Mouse (Mus musculus) gastrocnemius, postnatal 10 days (tissue): ENCODE data around the gene Diablo. TPM values are rescaled to one million over a fixed set of nuclear protein-coding genes. Genes with fewer than 3 reads are reported as not detected.
A peak's percentile ranks its signal among the peaks of the same experiment; 100 is the strongest.
"Not testable (repeated sequence)": the region's sequence is repeated elsewhere in the genome, so short reads cannot be mapped to it uniquely, and the experiment has no call there.

ENCODE experiments used
- DNase-seq: peaks from one replicate; pipeline ENCODE4 v3.0.0; 2021; ENCODE audit warnings: mixed read lengths
- long read RNA-seq, 2 experiments: library from polyadenylated mRNA; stranded (forward); transcript quantifications; one replicate each; pipeline ENCODE4 v2.0.0; 2021
- total RNA-seq, 2 experiments: library from RNA; stranded (reverse); gene quantifications; 2 replicates each; pipeline ENCODE4 v1.2.3; 2021

The Diablo gene
- 10 to 100 TPM; 36.9 to 38.8 TPM for total RNA-seq
- long read RNA-seq, experiment 1, transcript Diablo-203 (6 exons, 1,576 nt): major isoform, 108 of 118 reads
- long read RNA-seq, experiment 1, partial matches to known transcripts: 2 of 118 reads
- long read RNA-seq, experiment 1, other reads (novel, unspliced or antisense): 7 of 118 reads
- long read RNA-seq, experiment 2, transcript Diablo-203 (6 exons, 1,576 nt): major isoform, 106 of 115 reads
- long read RNA-seq, experiment 2, partial matches to known transcripts: 1 of 115 reads
- long read RNA-seq, experiment 2, other reads (novel, unspliced or antisense): 8 of 115 reads

DNA sequence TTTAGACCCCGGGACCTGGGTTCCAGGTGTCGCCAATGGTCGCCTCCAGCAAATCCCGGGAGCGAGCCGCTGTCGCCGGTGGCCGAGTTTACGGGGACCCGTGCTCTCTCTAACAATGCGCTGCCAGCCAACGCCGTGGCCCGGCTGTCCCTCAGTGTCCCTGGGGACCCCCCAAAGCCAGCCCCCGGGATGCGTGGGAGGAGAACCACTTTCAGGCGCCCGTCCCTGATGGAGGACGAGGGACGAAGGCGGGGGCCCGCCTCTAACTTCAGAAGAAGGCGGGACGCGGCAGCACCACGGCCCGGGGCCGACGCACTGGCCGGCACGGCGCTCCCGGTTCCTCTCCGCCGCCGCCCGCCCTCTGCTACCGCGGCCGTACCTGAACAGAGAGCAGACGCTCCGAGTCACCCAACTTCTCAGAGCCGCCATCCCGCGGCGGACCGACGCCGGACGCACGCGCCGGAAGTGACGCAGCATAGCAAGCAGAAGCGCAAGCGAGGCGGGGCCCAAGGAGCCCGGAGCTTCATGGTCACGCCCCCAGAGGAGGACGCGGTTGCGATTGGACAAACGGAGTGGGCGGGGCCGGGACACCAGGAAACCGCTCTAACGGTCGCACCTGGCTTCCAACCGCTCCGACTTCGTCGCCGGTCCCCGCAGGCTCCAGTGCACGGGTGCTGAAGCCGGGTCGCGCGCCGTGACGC lies at the start of gene Diablo:
Diablo (minus strand) TSS at position 485 of the 701 bp plus-strand sequence.
- DNase-seq: peak; percentile 98

DNA sequence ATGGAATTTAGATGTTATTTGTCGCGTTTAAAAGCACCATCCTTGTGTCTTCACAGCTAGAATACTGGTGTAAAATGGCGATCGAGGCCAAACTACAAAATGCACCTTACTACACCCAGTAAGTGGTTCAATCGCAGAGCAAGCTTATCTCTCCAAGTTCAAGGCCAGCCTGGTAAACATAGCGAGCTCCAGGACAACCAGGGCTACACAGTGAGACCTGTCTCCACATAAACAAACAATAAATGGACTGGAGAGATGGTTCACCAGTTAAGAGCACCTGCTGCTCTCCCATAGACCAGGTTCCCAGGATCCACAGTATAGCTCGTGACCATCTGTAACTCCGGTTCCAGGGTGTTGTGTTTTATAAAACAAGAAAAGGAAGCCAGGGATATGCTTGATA lies 49.4 kb upstream of the Diablo start:
- no peak for DNase-seq

DNA sequence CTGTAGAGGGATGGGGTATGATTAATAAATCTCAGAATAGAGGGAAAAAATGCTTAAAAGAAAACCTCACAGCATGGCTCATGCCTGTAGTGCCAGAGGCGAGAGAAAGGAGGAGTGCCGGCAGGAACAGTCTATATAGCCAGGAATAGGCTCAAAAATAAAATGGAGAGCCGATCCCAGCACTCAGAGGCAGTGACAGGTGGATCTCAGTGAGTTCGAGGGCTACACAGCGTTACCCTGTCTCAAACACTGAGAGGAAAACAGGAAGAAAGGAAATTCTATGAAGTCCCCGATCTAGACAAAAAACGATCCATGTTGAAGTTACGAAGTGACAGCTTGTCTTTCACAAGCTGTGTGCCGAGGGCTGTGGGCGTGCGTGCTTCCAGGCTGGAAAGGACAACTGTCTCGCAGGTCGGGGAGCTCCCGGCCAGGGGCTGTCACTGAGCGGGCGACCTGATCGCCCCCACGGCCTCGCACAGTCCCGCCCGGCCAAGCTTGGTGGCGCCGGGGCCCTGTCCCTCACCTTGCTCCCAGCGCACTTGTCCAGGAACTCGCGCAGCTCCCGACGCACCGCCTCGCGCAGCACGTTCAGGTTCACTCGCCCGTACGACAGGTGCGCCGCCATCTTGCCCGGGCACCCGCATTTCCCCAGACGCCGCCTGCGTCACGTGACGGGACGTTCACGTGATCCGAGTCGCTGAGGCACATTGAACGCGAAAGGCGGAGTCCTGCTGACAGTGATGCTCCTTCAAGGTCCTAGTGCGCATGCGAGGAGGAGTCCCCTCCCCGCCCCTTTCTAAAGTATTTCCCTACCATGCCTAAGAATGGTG lies 48.6 kb upstream of the Diablo start, which contains the start of gene Vps33a:
Vps33a (minus strand) TSS at position 682 of the 830 bp plus-strand sequence.
- peak; percentile 99 for DNase-seq

DNA sequence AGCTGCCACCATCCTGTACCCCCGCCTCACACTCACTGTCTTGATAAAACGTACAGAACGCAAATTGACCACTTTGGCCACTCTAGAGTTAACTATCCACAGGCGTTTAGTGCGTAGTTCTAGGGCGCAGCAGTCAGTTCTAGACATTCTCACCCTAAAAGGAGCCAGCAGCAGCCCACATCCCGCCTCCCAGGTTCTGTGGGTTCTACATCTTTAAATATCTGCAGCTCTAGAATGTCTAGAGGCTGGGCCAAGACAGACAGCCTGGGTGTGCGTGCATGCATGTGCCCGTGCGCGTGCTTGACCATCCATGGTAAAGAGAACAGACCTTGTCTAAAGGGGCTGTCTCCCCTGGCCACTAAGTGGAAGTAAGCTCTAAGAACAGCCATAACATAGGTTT lies 37.2 kb upstream of the Diablo start:
- DNase-seq: no peak

DNA sequence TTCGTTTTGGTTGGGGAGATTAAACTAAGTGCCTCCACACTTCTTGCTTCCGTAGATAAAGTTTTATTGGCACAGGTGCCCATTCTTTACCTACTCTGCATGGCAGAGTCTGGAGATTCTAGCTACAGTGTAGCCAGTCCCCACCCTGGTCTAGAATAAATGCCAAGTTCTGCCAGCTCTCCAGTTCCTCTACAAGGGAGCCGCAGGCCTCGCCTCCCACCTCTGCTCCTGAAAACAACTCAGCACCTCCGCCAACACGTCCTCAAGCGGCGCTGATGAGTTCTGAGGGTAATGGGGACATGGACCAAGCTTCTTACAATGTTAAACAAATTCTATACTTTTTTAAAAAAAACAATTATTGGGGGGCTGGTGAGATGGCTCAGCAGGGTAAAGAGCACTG lies 35.6 kb upstream of the Diablo start:
- no peak for DNase-seq

DNA sequence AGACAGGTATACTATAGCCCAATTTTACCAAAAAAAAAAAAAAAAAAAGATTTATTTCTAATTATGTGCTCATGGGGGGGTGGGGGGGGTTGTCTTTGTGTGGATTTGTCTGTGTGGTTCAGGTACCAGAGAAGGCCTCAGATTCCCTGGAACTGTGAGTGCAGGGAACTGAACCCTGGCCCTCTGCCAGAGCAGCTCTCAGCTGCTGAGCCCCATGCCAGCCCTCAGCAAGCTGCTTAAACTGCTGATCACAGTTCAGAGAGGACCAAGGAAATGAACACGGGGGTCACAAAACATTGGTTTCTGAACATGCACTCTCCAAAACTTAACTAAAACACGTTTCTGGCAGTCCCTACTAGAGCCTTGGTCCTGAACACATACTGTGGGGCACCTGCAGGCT lies 32.5 kb upstream of the Diablo start:
- peak; percentile 74 for DNase-seq

DNA sequence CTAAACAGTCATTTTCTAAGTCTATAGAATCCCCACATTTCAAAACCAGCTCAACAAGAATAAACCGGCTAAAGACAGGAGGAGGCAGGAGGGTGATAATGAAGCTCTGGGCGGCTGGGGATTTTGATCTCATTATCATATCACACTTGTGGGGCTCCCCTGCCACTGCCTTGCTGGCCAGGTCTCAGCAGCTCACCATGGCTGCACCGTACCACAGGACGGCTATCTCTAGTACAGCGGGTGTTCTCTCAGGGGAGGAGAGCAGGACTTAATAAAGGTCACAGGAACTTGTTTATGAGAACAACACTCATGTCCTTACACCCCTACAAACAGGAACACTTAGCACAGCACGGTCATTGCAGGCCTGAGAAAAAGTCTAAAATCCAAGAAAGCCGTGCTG lies 31.7 kb upstream of the Diablo start:
- DNase-seq: no peak

DNA sequence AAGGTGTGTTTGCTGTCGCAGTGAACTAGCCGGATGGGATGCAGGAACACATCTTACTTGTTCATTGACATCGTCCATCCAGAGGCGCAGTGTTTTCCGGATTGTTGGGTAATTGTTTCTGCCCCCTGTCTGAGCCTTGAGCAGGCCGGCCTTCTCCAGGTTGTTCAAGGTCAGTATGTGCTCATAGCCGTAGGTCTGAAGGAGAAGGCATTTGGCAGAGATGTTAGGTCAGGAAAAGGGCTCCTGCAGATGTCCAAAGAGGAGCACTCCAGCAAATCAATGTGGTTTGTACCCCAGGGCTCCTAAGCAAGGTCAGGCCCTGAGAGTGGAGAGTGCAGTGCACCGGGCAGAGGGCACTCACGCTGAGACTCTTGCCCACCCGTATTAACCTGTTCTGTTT lies 9.8 kb upstream of the Diablo start:
- peak; percentile 0 for DNase-seq

DNA sequence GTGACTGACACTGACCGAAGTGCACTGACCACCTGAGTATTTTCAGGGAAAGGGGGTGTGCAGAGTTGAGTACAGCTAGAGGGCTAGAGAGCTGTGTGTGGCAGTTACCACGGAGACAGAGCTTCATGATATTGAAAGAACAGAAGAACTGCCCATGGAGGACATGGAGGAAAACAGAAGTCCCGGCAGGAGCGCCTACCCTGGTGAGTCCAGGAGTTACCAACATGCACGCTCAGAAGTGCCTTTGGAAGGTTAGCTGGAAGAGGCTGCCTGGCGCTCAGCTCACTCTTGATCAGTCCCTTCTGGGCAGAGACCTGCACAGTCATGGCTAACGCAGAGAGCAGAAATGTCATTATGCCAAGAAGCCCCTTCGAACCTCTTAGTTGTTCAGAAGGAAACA lies 6.1 kb upstream of the Diablo start:
- DNase-seq: peak; percentile 3

DNA sequence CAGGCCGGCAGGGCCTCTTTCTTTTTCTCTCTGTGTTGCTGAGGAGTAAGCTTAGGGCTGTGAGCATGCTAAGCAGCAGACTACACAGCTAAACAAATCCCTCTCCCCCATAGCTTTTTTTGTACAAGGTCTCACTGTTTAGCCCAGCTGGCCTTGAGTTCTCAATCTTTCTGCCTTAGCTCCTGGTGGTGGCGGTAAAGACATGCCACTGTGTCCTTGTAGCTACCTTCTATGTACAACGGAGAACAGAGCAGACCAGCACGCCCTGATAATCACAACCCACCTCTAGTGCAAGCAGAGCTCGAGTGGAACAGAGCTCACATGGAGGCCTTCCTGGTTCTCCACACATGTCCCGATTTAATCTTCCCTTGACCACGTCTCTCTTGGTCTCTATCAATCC lies 4.7 kb upstream of the Diablo start:
- DNase-seq: peak; percentile 1

DNA sequence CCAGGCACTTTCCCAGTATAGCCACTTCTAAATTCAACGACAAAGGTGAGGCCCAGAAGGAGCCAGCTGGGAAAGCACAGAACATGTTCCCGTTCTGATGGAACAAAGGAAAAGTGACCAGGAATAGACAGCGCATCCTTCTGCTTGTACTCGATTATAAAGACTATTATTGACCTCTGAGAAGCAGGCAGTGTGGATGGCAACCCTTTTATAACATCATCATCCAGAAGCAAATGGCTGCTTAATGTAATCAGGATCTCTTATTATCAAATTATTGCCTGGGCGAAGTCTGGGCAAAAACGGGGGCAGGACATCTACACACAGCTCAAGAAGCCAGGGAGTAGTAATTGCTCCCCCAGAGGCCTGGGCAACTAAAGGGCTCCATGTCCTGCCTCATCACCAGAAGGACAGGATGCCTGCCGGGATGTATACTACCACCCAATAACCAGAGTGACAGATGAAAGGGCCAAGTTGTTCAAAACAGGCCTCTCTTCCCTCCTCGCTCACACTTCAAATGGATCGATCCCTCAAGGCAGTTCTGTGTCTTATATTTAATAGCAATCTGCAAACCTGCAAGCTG lies 2.0 kb upstream of the Diablo start:
- DNase-seq: peak; percentile 1

DNA sequence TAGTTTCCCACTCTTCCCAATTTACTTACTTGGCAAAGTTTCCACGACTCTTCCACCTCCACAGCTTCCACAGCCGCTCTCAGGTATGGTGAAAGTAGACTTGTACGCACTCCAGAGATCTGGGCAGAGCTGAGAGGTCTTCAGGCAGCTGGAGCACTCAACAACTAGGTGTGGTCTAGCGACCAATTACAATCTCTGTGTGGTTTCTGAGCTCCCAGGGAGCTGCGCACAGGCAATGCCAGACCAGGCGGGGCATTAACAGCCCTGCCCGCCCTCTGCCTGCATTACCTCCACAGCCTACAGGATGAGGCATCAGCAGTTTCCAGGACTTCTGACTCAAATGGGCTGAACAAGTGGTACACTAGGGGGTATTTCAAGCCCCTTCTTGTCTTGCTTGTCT lies 1.3 kb upstream of the Diablo start, which contains the start of gene Gm49027:
Gm49027 (minus strand) TSS at position 208 of the 400 bp plus-strand sequence.
- peak; percentile 1 for DNase-seq

DNA sequence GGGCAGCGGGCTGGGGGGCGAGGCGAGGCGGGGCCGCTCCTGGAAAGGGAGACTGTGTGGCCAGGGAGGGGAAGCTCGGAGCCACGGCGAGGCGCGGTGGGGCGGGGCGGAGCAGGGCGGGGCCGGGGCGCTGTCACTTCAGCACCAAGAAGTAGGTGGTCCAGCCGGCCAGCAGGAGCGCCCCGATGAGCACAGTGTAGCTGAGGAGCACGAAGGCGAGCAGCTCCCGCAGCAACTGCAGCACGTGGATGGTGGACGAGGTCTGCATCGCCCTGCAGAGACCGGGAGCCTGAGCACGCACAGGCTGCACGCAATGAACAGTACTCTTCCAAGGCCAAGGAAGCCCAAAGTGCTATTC lies 396 bp upstream of the Diablo start:
- no peak for DNase-seq

DNA sequence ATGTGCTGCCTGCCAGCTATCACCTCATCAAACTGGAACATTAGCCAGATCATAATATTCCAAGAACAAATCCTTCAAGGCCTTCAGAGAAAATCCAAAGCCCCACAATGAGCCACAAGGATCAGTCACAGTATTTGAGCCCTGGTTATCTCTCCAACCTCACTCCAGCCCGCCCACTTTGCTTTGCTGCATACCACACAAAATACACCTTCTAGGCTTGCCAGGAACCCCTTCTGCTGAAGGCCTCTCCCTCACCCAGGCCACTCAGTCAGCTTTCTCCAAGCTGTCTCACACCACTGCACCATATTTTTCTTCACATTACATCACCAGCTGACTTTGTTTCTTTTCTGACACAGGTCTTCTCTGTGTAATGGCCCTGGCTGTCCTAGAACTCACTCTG lies 1.8 kb downstream of the Diablo start:
- peak; percentile 1 for DNase-seq

DNA sequence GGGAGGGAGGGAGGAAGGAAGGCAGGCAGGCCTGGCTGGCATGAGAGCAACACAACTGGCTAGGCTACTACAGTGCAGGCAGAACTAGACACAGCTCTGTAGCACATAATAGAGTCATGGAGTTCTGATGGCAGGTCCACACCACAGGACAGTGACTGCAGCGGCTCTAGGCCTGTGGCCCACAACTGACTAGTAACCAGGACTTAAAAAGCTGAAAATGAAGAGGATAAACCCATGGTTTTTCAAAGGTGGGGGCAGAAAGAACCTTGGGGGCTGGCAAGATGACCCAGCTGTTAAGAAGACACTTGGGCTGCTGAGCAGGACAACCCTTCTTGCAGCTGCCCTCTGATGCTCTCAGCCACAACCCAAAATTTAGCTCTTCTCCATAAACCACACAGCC lies 2.4 kb downstream of the Diablo start:
- DNase-seq: peak; percentile 0

DNA sequence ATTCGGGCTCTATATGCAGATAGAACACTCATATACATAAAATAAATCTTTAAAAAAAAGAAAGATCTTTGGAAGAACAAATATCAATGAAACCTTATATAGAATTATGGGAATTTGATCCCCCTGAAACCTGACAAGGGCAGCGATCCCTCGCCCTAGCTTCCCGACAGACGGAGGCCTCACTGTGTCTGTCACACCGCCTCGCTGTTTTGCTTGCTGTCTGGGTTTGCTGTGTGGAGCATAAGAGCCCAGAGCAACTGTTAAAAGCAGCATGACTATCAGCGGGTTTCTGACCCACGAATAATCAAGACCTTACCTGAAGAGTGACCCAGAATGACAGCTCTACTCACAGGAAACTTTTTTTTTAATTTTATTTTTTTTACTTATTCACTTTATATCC lies 3.3 kb downstream of the Diablo start:
- DNase-seq: peak; percentile 1

DNA sequence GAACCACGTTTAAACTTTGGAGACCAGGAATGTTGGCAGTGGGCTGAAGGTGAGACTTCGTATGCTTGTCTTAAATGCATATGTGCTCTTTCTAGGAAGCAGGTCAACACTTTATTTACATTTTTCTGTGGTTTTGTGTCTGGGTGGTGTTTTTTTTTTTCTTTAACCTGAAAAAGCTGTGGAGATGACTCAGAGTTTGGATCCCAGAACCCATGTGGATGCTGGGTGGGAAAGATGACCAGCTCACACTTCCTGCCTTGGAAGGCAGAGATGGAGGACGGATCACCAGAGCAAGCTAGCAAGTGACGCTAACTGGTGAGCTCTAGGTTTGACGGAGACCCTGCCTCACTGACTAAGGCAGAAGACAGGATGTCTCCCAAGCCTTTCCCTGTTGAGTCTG lies 9.1 kb downstream of the Diablo start:
- DNase-seq: no peak

DNA sequence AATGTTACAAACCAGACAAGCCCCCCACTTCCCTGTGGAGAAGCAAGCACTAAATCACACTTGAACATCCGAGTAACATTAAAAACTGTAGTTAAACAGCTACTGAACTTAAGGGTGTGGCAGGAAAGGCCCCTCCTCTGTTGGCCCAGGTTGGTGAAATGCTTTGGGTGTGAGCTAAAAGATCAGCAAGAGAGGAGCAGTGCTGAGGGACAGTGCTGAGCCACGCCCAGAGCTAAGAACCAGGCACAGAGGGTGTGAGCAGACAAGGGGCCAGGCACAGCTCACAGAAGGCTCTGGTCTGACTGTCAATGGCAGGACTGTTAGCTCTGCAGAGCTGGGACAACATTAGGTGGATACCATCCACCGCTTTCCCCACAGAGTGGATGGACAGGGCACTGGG lies 11.9 kb downstream of the Diablo start:
- DNase-seq: no peak

DNA sequence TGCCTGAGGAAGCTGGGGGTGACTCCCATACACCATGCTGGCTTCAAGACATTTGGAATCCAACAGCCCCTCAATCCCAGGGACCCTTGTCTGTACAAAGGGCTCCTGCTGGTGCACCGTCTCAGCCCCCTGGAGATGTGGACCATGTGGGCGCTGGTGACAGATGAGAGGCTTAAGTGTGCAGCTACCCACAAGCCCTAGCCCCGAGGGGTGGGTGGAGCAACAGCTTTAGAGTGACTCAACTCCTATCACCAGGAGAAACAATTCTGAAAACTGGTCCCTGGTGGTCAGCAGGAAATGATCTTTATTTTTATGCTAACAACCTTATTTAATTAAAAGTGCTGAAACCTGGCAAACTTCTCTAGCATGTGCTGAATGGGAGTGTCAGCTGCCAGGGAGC lies 12.6 kb downstream of the Diablo start:
- not testable (repeated sequence) for DNase-seq

DNA sequence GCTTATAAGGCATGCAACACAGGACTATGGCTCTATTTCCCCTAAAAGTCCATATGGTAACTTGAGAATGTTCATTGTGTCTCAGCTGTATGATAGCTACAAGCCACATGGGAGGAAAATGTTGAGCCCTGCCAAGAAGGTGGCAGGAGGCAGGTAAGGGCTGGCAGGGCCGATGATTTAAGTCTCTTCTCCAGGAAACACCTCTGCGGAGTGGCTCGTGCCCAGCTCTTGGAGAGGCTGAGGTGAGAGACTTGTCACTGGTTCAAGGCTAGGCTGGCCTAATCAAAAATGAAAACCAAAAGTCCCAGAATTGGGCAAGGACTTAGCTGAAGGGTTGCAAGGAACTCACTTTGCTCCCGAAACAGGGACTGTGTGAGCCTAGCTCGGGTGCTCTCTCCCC lies 13.8 kb downstream of the Diablo start, which contains the start of gene B3gnt4:
B3gnt4 (plus strand) TSS at position 301 of the 400 bp plus-strand sequence.
- DNase-seq: no peak

DNA sequence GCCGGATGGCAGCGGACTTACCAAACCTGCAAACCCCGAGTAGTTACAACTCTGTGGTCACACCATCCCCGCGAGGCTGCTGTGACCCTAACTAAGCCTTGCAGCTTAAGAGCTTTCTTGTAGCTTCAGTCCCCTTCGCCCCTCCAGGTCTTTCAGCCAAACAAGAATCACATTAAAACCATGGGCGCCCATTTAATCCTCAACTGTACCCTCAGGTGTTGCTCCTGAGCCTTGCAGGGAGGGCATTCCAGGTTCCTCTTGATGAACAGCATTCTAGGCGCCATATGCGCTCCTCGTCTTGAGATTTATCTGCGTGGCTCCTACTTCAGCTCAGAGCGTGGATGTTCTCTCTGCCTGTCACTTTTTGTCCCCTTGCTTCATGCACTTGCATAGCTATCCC lies 15.1 kb downstream of the Diablo start:
- DNase-seq: no peak

DNA sequence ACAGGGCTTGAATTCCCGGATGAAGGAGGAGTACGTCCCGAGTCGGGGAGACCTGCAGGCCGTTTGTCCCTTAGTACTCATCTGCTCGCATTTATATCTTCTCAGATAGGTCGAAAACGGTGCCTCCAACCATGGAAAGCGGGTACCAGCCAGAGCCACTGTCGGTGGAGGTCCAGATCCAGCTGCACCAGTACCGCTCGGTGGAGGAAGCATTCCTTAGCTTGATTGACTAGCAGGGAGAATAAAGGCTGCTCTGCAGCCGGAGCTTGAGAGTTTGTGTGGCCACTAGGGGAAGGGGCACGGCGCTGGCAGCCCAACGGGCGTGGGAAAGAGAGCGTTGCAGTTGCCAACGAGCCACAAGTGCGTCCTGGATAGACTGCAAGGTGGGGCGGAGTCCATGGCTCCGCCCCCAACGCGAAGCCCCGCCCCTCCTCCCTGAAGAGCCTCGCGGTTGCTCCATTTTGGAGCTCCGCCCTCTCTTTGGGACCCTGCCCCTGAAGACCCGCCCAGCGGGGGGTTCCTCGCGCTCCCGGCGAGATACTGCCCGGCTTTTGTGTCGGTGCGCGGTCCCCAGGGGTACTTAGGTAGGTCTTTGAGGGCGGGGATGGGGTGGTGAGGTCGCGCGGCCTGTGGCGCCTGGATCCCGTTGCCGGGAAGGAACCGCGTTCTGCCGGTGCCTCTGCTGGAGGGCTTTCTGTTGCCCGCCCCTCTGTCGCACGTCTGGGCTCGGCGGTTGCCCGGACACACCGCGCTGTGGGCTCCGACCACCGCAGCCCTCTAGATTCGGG lies 15.8 kb downstream of the Diablo start:
- DNase-seq: peak; percentile 72
